Mouse (Mus musculus): ENCODE results near the gene Ing5. TPM values are rescaled to one million over a fixed set of nuclear protein-coding genes. Genes with fewer than 3 reads are reported as not detected.

The Ing5 gene
- polyA plus RNA-seq, 1 experiment from 2014 or later = 21.7 TPM

- no peak for ATAC-seq (ENCODE audit: insufficient number of reproducible peaks, insufficient read depth, low FRiP score, low read depth)
- H3K9me3 ChIP-seq (ENCODE audit: control insufficient read depth, low read depth, low read length) = no peaks in the 10 kb centered on the region
- peak overlapping the region; percentile 69; the same call in 1 of the 2 replicates for H3K4me3 ChIP-seq (ENCODE audit: low read depth, low read length)
- H3K27ac ChIP-seq (ENCODE audit: low read length) = peak overlapping the region; percentile 98; the same call in 1 of the 2 replicates
- 77% methylated on average over 5 of the region's 5 CpGs for WGBS
- H3K4me2 ChIP-seq (replicated peaks; ENCODE audit: low read depth, low read length) = peak overlapping the region; percentile 77
- peaks cover 27% of the 10 kb centered on the region; the same call in 1 of the 2 replicates for H3K4me1 ChIP-seq (ENCODE audit: control insufficient read depth, insufficient read depth, low read length)
- no peaks in the 10 kb centered on the region for H3K27me3 ChIP-seq (ENCODE audit: control insufficient read depth, insufficient read depth, low read length)
- no peak overlapping the region for H3K9ac ChIP-seq (replicated peaks; ENCODE audit: low read depth, low read length)
- peaks cover 23% of the 10 kb centered on the region for H3K36me3 ChIP-seq (ENCODE audit: control insufficient read depth, insufficient read depth, low read length)
Measured at GRCm38 (mm10) chr1:93802771-93803170, 994 bp upstream of the Ing5 start.

DNA sequence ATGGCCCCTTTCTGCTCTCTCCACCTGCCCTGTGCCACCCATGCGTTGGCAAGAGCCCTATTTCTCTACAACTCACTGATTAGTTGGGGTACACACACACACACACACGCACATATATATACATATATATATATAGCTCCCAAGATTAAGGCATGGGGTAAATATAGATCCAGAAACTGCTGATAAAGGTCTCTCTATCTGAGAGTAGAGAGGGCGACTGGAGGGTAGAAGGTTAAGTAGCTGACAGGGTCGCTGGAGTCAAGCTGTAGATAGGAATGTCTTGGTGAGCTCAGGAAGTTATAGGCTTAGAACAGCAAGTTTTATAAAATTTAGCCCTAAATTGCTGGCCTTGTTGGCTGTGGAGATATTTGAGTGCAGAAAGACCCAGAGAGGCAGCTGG is 1.1 kb downstream of the Ing5 start:
- Histone ChIP-seq H3K9me3 (ENCODE audit: control insufficient read depth, low read depth, low read length) (no peaks in the 10 kb centered on the region), H3K4me1 (ENCODE audit: control insufficient read depth, insufficient read depth, low read length) (peaks cover 27% of the 10 kb centered on the region; the same call in 1 of the 2 replicates), H3K27me3 (ENCODE audit: control insufficient read depth, insufficient read depth, low read length) (no peaks in the 10 kb centered on the region), H3K27ac (ENCODE audit: low read length) (no peak overlapping the region), H3K4me3 (ENCODE audit: low read depth, low read length) (peak overlapping the region; percentile 69), H3K9ac (replicated peaks; ENCODE audit: low read depth, low read length) (no peak overlapping the region), H3K36me3 (ENCODE audit: control insufficient read depth, insufficient read depth, low read length) (peaks cover 28% of the 10 kb centered on the region), H3K4me2 (replicated peaks; ENCODE audit: low read depth, low read length) (peak overlapping the region; percentile 60)
- WGBS = 73% methylated on average over 4 of the region's 4 CpGs
- ATAC-seq (ENCODE audit: insufficient number of reproducible peaks, insufficient read depth, low FRiP score, low read depth) = no peak

DNA sequence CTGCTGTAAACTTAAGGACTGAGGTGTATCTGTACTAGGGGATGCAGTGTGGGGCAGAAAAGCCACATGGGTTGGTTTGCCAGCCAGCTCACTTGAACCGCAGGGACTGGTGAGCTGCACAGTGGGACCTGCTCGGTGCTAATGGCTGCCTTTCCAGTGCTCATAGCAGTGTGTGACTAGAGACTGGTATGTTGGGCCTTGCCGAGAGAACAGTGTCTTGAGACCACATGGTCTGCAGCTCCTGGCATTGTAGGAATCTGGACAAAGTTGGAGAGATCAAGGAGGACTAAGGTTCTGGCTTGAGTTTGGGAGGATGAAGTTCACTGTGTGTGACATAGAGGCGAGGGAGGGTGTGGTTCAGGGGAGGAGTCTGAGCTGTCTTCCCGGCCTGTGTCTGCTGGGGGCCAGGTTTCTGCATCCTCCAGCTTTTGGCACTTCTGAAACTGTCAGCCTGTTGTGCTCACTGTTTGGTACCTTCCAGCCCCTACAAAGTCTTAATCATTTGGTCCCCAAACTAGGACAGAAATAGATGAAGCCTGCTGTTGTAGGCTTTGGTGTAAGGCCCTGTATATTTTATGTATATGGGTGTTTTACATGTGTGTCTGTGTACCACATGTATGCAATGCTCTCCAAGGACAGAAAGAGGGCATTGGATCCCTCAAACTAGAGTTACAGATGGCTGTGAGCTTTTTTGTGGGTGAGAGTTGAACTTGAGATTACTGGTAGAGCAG is 1.6 kb downstream of the Ing5 start:
- Histone ChIP-seq H3K36me3 (ENCODE audit: control insufficient read depth, insufficient read depth, low read length) (peaks cover 28% of the 10 kb centered on the region), H3K4me3 (ENCODE audit: low read depth, low read length) (no peak overlapping the region), H3K4me1 (ENCODE audit: control insufficient read depth, insufficient read depth, low read length) (peaks cover 27% of the 10 kb centered on the region; the same call in 1 of the 2 replicates), H3K9me3 (ENCODE audit: control insufficient read depth, low read depth, low read length) (no peaks in the 10 kb centered on the region), H3K27me3 (ENCODE audit: control insufficient read depth, insufficient read depth, low read length) (no peaks in the 10 kb centered on the region), H3K4me2 (replicated peaks; ENCODE audit: low read depth, low read length) (peak overlapping the region; percentile 60), H3K9ac (replicated peaks; ENCODE audit: low read depth, low read length) (no peak overlapping the region), H3K27ac (ENCODE audit: low read length) (no peak overlapping the region)
- ATAC-seq (ENCODE audit: insufficient number of reproducible peaks, insufficient read depth, low FRiP score, low read depth) = no peak
- 70% methylated on average over 5 of the region's 5 CpGs for WGBS

- peaks cover 56% of the 10 kb centered on the region for H3K36me3 ChIP-seq (ENCODE audit: control insufficient read depth, insufficient read depth, low read length)
- no peak overlapping the region for H3K4me2 ChIP-seq (replicated peaks; ENCODE audit: low read depth, low read length)
- H3K9ac ChIP-seq (replicated peaks; ENCODE audit: low read depth, low read length) = no peak overlapping the region
- no peaks in the 10 kb centered on the region for H3K27me3 ChIP-seq (ENCODE audit: control insufficient read depth, insufficient read depth, low read length)
- H3K27ac ChIP-seq (ENCODE audit: low read length) = no peak overlapping the region
- no peak for ATAC-seq (ENCODE audit: insufficient number of reproducible peaks, insufficient read depth, low FRiP score, low read depth)
- 78% methylated on average over 4 of the region's 4 CpGs for WGBS
- no peak overlapping the region for H3K4me3 ChIP-seq (ENCODE audit: low read depth, low read length)
- H3K9me3 ChIP-seq (ENCODE audit: control insufficient read depth, low read depth, low read length) = no peaks in the 10 kb centered on the region
- peaks cover 12% of the 10 kb centered on the region; the same call in 1 of the 2 replicates for H3K4me1 ChIP-seq (ENCODE audit: control insufficient read depth, insufficient read depth, low read length)
Measured at GRCm38 (mm10) chr1:93808871-93809270, 5.1 kb downstream of the Ing5 start.

GRCm38 (mm10) chr1:93810011-93810410 is 6.2 kb downstream of the Ing5 start:
- no peak overlapping the region for H3K4me3 ChIP-seq (ENCODE audit: low read depth, low read length)
- no peak overlapping the region for H3K27ac ChIP-seq (ENCODE audit: low read length)
- no peak for ATAC-seq (ENCODE audit: insufficient number of reproducible peaks, insufficient read depth, low FRiP score, low read depth)
- H3K36me3 ChIP-seq (ENCODE audit: control insufficient read depth, insufficient read depth, low read length) = peaks cover 67% of the 10 kb centered on the region
- no peaks in the 10 kb centered on the region for H3K9me3 ChIP-seq (ENCODE audit: control insufficient read depth, low read depth, low read length)
- 96% methylated on average over 3 of the region's 3 CpGs for WGBS
- no peaks in the 10 kb centered on the region for H3K27me3 ChIP-seq (ENCODE audit: control insufficient read depth, insufficient read depth, low read length)
- no peak overlapping the region for H3K4me2 ChIP-seq (replicated peaks; ENCODE audit: low read depth, low read length)
- H3K4me1 ChIP-seq (ENCODE audit: control insufficient read depth, insufficient read depth, low read length) = peaks cover 6% of the 10 kb centered on the region; the same call in 1 of the 2 replicates
- no peak overlapping the region for H3K9ac ChIP-seq (replicated peaks; ENCODE audit: low read depth, low read length)

GRCm38 (mm10) chr1:93811495-93812039 is 7.8 kb downstream of the Ing5 start:
- Histone ChIP-seq H3K9me3 (ENCODE audit: control insufficient read depth, low read depth, low read length) (no peaks in the 10 kb centered on the region), H3K27me3 (ENCODE audit: control insufficient read depth, insufficient read depth, low read length) (no peaks in the 10 kb centered on the region), H3K36me3 (ENCODE audit: control insufficient read depth, insufficient read depth, low read length) (peaks cover 78% of the 10 kb centered on the region), H3K27ac (ENCODE audit: low read length) (no peak overlapping the region), H3K4me2 (replicated peaks; ENCODE audit: low read depth, low read length) (no peak overlapping the region), H3K4me1 (ENCODE audit: control insufficient read depth, insufficient read depth, low read length) (no peaks in the 10 kb centered on the region), H3K4me3 (ENCODE audit: low read depth, low read length) (no peak overlapping the region), H3K9ac (replicated peaks; ENCODE audit: low read depth, low read length) (no peak overlapping the region)
- no peak for ATAC-seq (ENCODE audit: insufficient number of reproducible peaks, insufficient read depth, low FRiP score, low read depth)
- WGBS = 87% methylated on average over 8 of the region's 8 CpGs

DNA sequence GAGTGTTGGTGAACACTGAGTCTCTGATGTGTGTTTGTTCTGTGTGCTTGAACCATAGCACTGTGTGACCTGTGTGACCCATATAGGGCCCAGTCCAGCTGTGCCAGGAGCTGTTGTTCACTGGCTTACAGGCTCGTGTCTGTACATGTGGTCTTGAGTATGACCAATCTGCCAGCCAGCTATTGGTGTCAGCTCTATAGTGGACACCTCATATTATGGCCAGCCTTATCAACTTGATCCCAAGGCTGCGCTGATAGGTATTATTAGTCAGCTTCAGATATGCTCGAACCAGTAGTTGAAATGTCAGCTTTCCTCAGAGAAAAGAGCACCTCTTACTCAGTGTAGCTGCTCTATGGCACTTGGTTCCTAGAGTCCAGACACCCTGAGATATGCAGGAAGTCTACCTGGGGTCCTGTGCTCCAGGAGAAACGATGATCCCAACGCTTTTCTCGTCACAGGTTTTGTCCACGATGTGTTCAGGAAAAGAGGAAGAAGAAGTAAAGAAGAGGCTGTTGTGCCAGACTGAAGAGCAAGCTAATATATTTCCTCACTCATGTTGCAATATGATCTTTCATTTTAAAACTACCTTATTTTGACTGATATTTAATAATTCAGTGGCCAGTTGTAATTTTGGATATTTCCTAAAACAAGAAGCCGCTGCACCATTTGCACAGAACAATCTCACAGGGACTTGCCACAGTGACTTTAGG is 14.2 kb downstream of the Ing5 start:
- H3K4me1 ChIP-seq (ENCODE audit: control insufficient read depth, insufficient read depth, low read length) = no peaks in the 10 kb centered on the region
- 94% methylated on average over 8 of the region's 8 CpGs for WGBS
- H3K4me3 ChIP-seq (ENCODE audit: low read depth, low read length) = no peak overlapping the region
- no peak overlapping the region for H3K27ac ChIP-seq (ENCODE audit: low read length)
- no peak for ATAC-seq (ENCODE audit: insufficient number of reproducible peaks, insufficient read depth, low FRiP score, low read depth)
- peaks cover 79% of the 10 kb centered on the region for H3K36me3 ChIP-seq (ENCODE audit: control insufficient read depth, insufficient read depth, low read length)
- H3K9me3 ChIP-seq (ENCODE audit: control insufficient read depth, low read depth, low read length) = no peaks in the 10 kb centered on the region
- H3K9ac ChIP-seq (replicated peaks; ENCODE audit: low read depth, low read length) = no peak overlapping the region
- no peaks in the 10 kb centered on the region for H3K27me3 ChIP-seq (ENCODE audit: control insufficient read depth, insufficient read depth, low read length)
- H3K4me2 ChIP-seq (replicated peaks; ENCODE audit: low read depth, low read length) = no peak overlapping the region

DNA sequence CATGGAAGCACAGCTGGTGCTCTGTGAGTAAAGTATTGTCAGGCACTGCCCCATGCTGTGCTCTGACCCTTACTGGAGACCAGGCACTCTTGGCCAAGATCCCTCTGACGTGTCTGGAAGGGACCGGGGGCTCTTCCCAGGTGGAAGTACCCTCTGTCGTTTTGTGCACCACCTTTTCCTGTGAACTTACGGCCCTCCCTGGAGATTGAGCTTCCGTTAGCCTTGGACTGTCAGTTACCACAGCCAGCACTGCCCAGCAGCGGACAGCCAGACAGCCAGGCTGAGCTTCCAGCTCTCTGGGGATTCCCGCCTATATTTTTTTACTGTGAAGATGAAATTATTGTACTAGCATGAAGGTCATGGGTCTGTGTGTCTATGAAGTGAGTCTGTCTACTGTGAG is 15.0 kb downstream of the Ing5 start:
- 94% methylated on average over 7 of the region's 7 CpGs for WGBS
- no peak for ATAC-seq (ENCODE audit: insufficient number of reproducible peaks, insufficient read depth, low FRiP score, low read depth)

More for the DNA sequence above, 15.0 kb downstream of the Ing5 start:
- Histone ChIP-seq H3K27ac (ENCODE audit: low read length) (no peak overlapping the region), H3K36me3 (ENCODE audit: control insufficient read depth, insufficient read depth, low read length) (peaks cover 72% of the 10 kb centered on the region), H3K27me3 (ENCODE audit: control insufficient read depth, insufficient read depth, low read length) (no peaks in the 10 kb centered on the region), H3K9ac (replicated peaks; ENCODE audit: low read depth, low read length) (no peak overlapping the region), H3K9me3 (ENCODE audit: control insufficient read depth, low read depth, low read length) (no peaks in the 10 kb centered on the region), H3K4me1 (ENCODE audit: control insufficient read depth, insufficient read depth, low read length) (no peaks in the 10 kb centered on the region), H3K4me3 (ENCODE audit: low read depth, low read length) (no peak overlapping the region), H3K4me2 (replicated peaks; ENCODE audit: low read depth, low read length) (no peak overlapping the region)

All from stomach, embryonic 14.5 days (tissue).